Mouse (Mus musculus) stomach, embryonic 15.5 days (tissue): ENCODE data around the gene U90926. TPM values are rescaled to one million over a fixed set of nuclear protein-coding genes. Genes with fewer than 3 reads are reported as not detected.
"Not testable (repeated sequence)": the region's sequence is repeated elsewhere in the genome, so short reads cannot be mapped to it uniquely, and the experiment has no call there.

ENCODE experiments used
- ATAC-seq: fragments of 200-750 bp; cut with Nextera tagmentation; 2 replicates; pipeline ENCODE4 v1.8.0; 2017; ENCODE audit warnings: low read depth, moderate number of reproducible peaks, moderate TSS enrichment; ENCODE audit not compliant: insufficient read depth, low FRiP score
- H3K27ac ChIP-seq: fragments of 300-500 bp; sonication (generic); 2 replicates; pipeline ENCODE4 v1.5.1; 2015; ENCODE audit warnings: mild to moderate bottlenecking, inconsistent platforms
- H3K27me3 ChIP-seq: fragments of 300-500 bp; sonication (generic); replicated peaks from 2 replicates; pipeline ENCODE4 v1.6.1; 2015; ENCODE audit warnings: inconsistent platforms
- H3K36me3 ChIP-seq: fragments of 300-500 bp; sonication (generic); 2 replicates; pipeline ENCODE4 v1.6.1; 2015; ENCODE audit warnings: inconsistent platforms
- H3K4me1 ChIP-seq: fragments of 300-500 bp; sonication (generic); 2 replicates; pipeline ENCODE4 v1.6.1; 2015; ENCODE audit warnings: inconsistent platforms
- H3K4me2 ChIP-seq: fragments of 300-500 bp; sonication (generic); 2 replicates; pipeline ENCODE4 v1.6.1; 2015; ENCODE audit warnings: mild to moderate bottlenecking, inconsistent platforms
- H3K4me3 ChIP-seq: fragments of 300-500 bp; sonication (generic); replicated peaks from 2 replicates; pipeline ENCODE4 v1.5.1; 2015; ENCODE audit warnings: inconsistent platforms
- H3K9ac ChIP-seq: fragments of 300-500 bp; sonication (generic); 2 replicates; pipeline ENCODE4 v1.6.1; 2015; ENCODE audit warnings: inconsistent platforms
- H3K9me3 ChIP-seq: fragments of 300-500 bp; sonication (generic); 2 replicates; pipeline ENCODE4 v1.6.1; 2016; ENCODE audit warnings: inconsistent platforms
- WGBS: fragments of 180-500 bp; shearing (Covaris S2); methylation state at CpG from one replicate; pipeline ENCODE4 v1.1.7; 2015; 5-methylcytosine and 5-hydroxymethylcytosine counted together
- polyA plus RNA-seq: library from polyadenylated mRNA; unstranded; fragments of >200 nt; fragmentation: Nextera tagmentation; extraction: Ambion mirVana; gene quantifications from 2 replicates; pipeline ENCODE4 v1.2.1, GENCODE M21; 2015

Gene U90926
- polyA plus RNA-seq, 1 experiment from 2014 or later: not detected

GRCm38 (mm10) chr5:92212231-92212630 lies 3.0 kb downstream of the U90926 start:
- ATAC-seq: no peak

GRCm38 (mm10) chr5:92210205-92210604 lies 5.0 kb downstream of the U90926 start:
- H3K27ac ChIP-seq: no peak overlapping the region
- no peaks in the 10 kb centered on the region for H3K36me3 ChIP-seq
- no peaks in the 10 kb centered on the region for H3K27me3 ChIP-seq
- no peak overlapping the region for H3K9ac ChIP-seq
- 69% methylated on average over 8 of the region's 8 CpGs for WGBS
- H3K4me1 ChIP-seq: no peaks in the 10 kb centered on the region; the same call in 1 of the 2 replicates
- H3K9me3 ChIP-seq: no peaks in the 10 kb centered on the region
- ATAC-seq: no peak
- no peak overlapping the region for H3K4me2 ChIP-seq
- H3K4me3 ChIP-seq: no peak overlapping the region

More at GRCm38 (mm10) chr5:92212231-92212630, 3.0 kb downstream of the U90926 start:
- no peak overlapping the region for H3K9ac ChIP-seq
- no peaks in the 10 kb centered on the region for H3K4me1 ChIP-seq
- no peak overlapping the region for H3K27ac ChIP-seq
- H3K4me2 ChIP-seq: no peak overlapping the region
- H3K9me3 ChIP-seq: no peaks in the 10 kb centered on the region
- no peaks in the 10 kb centered on the region for H3K36me3 ChIP-seq
- WGBS: 90% methylated on average over 4 of the region's 4 CpGs
- no peak overlapping the region for H3K4me3 ChIP-seq
- H3K27me3 ChIP-seq: no peaks in the 10 kb centered on the region

- Histone ChIP-seq H3K4me2 (no peak overlapping the region), H3K27me3 (no peaks in the 10 kb centered on the region), H3K27ac (no peak overlapping the region), H3K9me3 (no peaks in the 10 kb centered on the region), H3K4me3 (no peak overlapping the region), H3K36me3 (peaks cover 8% of the 10 kb centered on the region), H3K9ac (no peak overlapping the region), H3K4me1 (no peaks in the 10 kb centered on the region; the same call in 1 of the 2 replicates)
- 86% methylated on average over 6 of the region's 6 CpGs for WGBS
- no peak for ATAC-seq
Observed at GRCm38 (mm10) chr5:92206121-92206520, 9.1 kb downstream of the U90926 start.

- no peaks in the 10 kb centered on the region for H3K27me3 ChIP-seq
- H3K4me1 ChIP-seq: no peaks in the 10 kb centered on the region; the same call in 1 of the 2 replicates
- H3K4me3 ChIP-seq: no peak overlapping the region
- no peak overlapping the region for H3K27ac ChIP-seq
- no peak overlapping the region for H3K4me2 ChIP-seq
- peaks cover 10% of the 10 kb centered on the region for H3K36me3 ChIP-seq
- H3K9ac ChIP-seq: no peak overlapping the region
- no peaks in the 10 kb centered on the region for H3K9me3 ChIP-seq
- ATAC-seq: no peak
- 78% methylated on average over 5 of the region's 5 CpGs for WGBS
Observed at GRCm38 (mm10) chr5:92205706-92206105, 9.5 kb downstream of the U90926 start.

GRCm38 (mm10) chr5:92205184-92205583 lies 10.0 kb downstream of the U90926 start:
- no peaks in the 10 kb centered on the region for H3K27me3 ChIP-seq
- H3K4me2 ChIP-seq: no peak overlapping the region
- H3K9me3 ChIP-seq: no peaks in the 10 kb centered on the region
- ATAC-seq: peak; percentile 43; the same call in 1 of the 2 replicates
- H3K36me3 ChIP-seq: peaks cover 13% of the 10 kb centered on the region
- H3K4me3 ChIP-seq: no peak overlapping the region
- no peak overlapping the region for H3K9ac ChIP-seq
- H3K27ac ChIP-seq: no peak overlapping the region
- WGBS: 75% methylated on average over 7 of the region's 7 CpGs
- H3K4me1 ChIP-seq: no peaks in the 10 kb centered on the region; the same call in 1 of the 2 replicates

- H3K9ac ChIP-seq: no peak overlapping the region
- no peak overlapping the region for H3K4me2 ChIP-seq
- no peaks in the 10 kb centered on the region for H3K9me3 ChIP-seq
- peak; percentile 14; the same call in 1 of the 2 replicates for ATAC-seq
- WGBS: 66% methylated on average over 6 of the region's 6 CpGs
- no peak overlapping the region for H3K27ac ChIP-seq
- H3K36me3 ChIP-seq: peaks cover 20% of the 10 kb centered on the region
- no peak overlapping the region for H3K4me3 ChIP-seq
- H3K27me3 ChIP-seq: no peaks in the 10 kb centered on the region
- no peaks in the 10 kb centered on the region; the same call in 1 of the 2 replicates for H3K4me1 ChIP-seq
Observed at GRCm38 (mm10) chr5:92204162-92205036, 10.8 kb downstream of the U90926 start.

GRCm38 (mm10) chr5:92198266-92198665 lies 16.9 kb downstream of the U90926 start:
- H3K27me3 ChIP-seq: no peaks in the 10 kb centered on the region
- H3K9me3 ChIP-seq: no peaks in the 10 kb centered on the region
- H3K36me3 ChIP-seq: peaks cover 52% of the 10 kb centered on the region
- H3K4me1 ChIP-seq: no peaks in the 10 kb centered on the region
- no peak overlapping the region for H3K9ac ChIP-seq
- no peak overlapping the region for H3K4me2 ChIP-seq
- WGBS: 86% methylated on average over 8 of the region's 8 CpGs
- H3K27ac ChIP-seq: no peak overlapping the region
- ATAC-seq: no peak
- no peak overlapping the region for H3K4me3 ChIP-seq

GRCm38 (mm10) chr5:92196895-92197811 lies 18.1 kb downstream of the U90926 start:
- no peak for ATAC-seq
- Histone ChIP-seq H3K27me3 (no peaks in the 10 kb centered on the region), H3K36me3 (peaks cover 60% of the 10 kb centered on the region)

GRCm38 (mm10) chr5:92195716-92196115 lies 19.5 kb downstream of the U90926 start:
- not testable (repeated sequence) for H3K4me3 ChIP-seq, H3K4me2 ChIP-seq, H3K27me3 ChIP-seq, ATAC-seq, H3K4me1 ChIP-seq, H3K9me3 ChIP-seq, H3K9ac ChIP-seq, H3K27ac ChIP-seq
- 51% methylated on average over 2 of the region's 2 CpGs for WGBS
- peaks cover 56% of the 10 kb centered on the region for H3K36me3 ChIP-seq

More at GRCm38 (mm10) chr5:92196895-92197811, 18.1 kb downstream of the U90926 start:
- Histone ChIP-seq H3K9ac (no peak overlapping the region), H3K4me1 (no peaks in the 10 kb centered on the region), H3K4me2 (no peak overlapping the region), H3K9me3 (no peaks in the 10 kb centered on the region), H3K27ac (no peak overlapping the region), H3K4me3 (no peak overlapping the region)
- whole genome bisulfite sequencing: 87% methylated on average over 15 of the region's 15 CpGs

- WGBS: 95% methylated on average over 7 of the region's 7 CpGs
- ATAC-seq: no peak
- Histone ChIP-seq H3K4me3 (no peak overlapping the region), H3K27ac (no peak overlapping the region), H3K9me3 (no peaks in the 10 kb centered on the region), H3K27me3 (no peaks in the 10 kb centered on the region), H3K36me3 (peaks cover 52% of the 10 kb centered on the region), H3K9ac (no peak overlapping the region), H3K4me1 (no peaks in the 10 kb centered on the region), H3K4me2 (no peak overlapping the region)
Observed at GRCm38 (mm10) chr5:92188881-92189483, 26.2 kb downstream of the U90926 start.

- Histone ChIP-seq H3K27me3 (no peaks in the 10 kb centered on the region), H3K4me2 (no peak overlapping the region), H3K27ac (no peak overlapping the region), H3K4me3 (no peak overlapping the region), H3K4me1 (no peaks in the 10 kb centered on the region), H3K36me3 (peaks cover 41% of the 10 kb centered on the region), H3K9ac (no peak overlapping the region), H3K9me3 (no peaks in the 10 kb centered on the region)
- ATAC-seq: no peak
- WGBS: 72% methylated on average over 8 of the region's 8 CpGs
Observed at GRCm38 (mm10) chr5:92183071-92183830, 32.0 kb downstream of the U90926 start.
